Mouse (Mus musculus) testis, adult 2 months (tissue): Measurements from ENCODE around the gene Slc25a51.

ENCODE experiments used
- CTCF ChIP-seq: fragments of 200-500 bp; IDR thresholded peaks from 2 replicates; pipeline ENCODE4 v1.5.1; 2012; ENCODE audit warnings: low read depth, mild to moderate bottlenecking, inconsistent platforms, low read length, moderate library complexity; ENCODE audit not compliant: control insufficient read depth, insufficient read depth, insufficient replicate concordance
- POLR2A ChIP-seq: fragments of 200-500 bp; IDR thresholded peaks from 2 replicates; pipeline ENCODE4 v1.6.1; 2012; ENCODE audit warnings: low read depth, mild to moderate bottlenecking, inconsistent platforms, low read length, moderate library complexity; ENCODE audit not compliant: control insufficient read depth

DNA sequence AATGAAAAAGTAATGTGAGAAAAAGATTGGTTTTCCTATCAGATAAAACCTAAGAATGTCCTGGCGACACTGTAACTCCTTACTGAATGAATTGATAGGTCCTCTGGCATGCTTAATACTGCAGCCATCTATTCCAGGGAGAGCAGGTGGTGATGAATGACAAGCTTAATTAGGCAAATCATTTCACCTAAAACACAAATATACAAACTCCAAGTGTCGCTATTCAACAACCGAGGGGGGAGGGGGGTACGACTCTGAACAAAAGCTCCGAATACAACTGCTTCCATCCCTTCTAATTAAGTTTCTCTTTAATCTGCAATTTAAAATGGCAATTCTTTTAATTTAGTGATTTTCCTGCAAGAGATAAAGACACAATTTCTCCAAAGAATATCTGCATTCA, 40.4 kb upstream of the Slc25a51 start:
- TF ChIP-seq CTCF (no peak), POLR2A (no peak)
